Mouse (Mus musculus) testis, adult 10 weeks (tissue): ENCODE measurements around the gene Myh10. TPM values are rescaled to one million over a fixed set of nuclear protein-coding genes. Genes with fewer than 3 reads are reported as not detected.

ENCODE experiments used
- polyA plus RNA-seq: library from polyadenylated mRNA; stranded (reverse); fragments of 350-450 nt; fragmentation: Illumina TruSeq; extraction: RNeasy Lipid Tissue Mini Kit (QIAGEN cat#74804); gene quantifications from one replicate; pipeline ENCODE4 v1.2.3, GENCODE M21; 2014; ENCODE audit warnings: low read depth, low replicate concordance

Myh10 gene
- 41.9 TPM for polyA plus RNA-seq

GRCm38 (mm10) chr11:68691321-68692009 is at the start of gene Myh10:
Gene Myh10, plus strand, starts transcription at chr11:68691559.

Other genes starting within 250 kb of the Myh10 start
- gene Pik3r6, start 188.5 kb upstream of the Myh10 start, polyA plus RNA-seq: 2.7 TPM
- gene Mfsd6l, start 135.4 kb upstream of the Myh10 start, polyA plus RNA-seq: 0.35 TPM
- gene Ccdc42, start 104.5 kb upstream of the Myh10 start, polyA plus RNA-seq: 95.4 TPM
- 180 TPM for gene Ndel1, start 180.3 kb downstream of the Myh10 start, polyA plus RNA-seq
- gene Rnf222, start 197.0 kb downstream of the Myh10 start, polyA plus RNA-seq: 0.35 TPM
- 156 TPM for gene Rpl26, start 210.0 kb downstream of the Myh10 start, polyA plus RNA-seq
- gene Odf4, start 235.5 kb downstream of the Myh10 start, polyA plus RNA-seq: 157 TPM